Mouse (Mus musculus): ENCODE results near the gene Coro6.
A peak's percentile ranks its signal among the peaks of the same experiment; 100 is the strongest.

The Coro6 gene

GRCm38 (mm10) chr11:77493512-77494343 is 31.5 kb downstream of the Coro6 start, which contains the start of gene Git1:
Gene Git1 (plus strand): TSS chr11:77493562.
- DNase-seq (ENCODE audit: low spot score): peak; percentile 66

- DNase-seq (ENCODE audit: low spot score): no peak
These were observed 32.1 kb downstream of the Coro6 start for GRCm38 (mm10) chr11:77494344-77494676.

GRCm38 (mm10) chr11:77494782-77495181 is 32.6 kb downstream of the Coro6 start:
- DNase-seq (ENCODE audit: low spot score): no peak

- no peak for DNase-seq (ENCODE audit: low spot score)
These were observed 33.3 kb downstream of the Coro6 start for GRCm38 (mm10) chr11:77495507-77495906.

- no peak for DNase-seq (ENCODE audit: low spot score)
These were observed 35.1 kb downstream of the Coro6 start for GRCm38 (mm10) chr11:77497341-77497756.

GRCm38 (mm10) chr11:77497851-77498250 is 35.6 kb downstream of the Coro6 start:
- no peak for DNase-seq (ENCODE audit: low spot score)

- no peak for DNase-seq (ENCODE audit: low spot score)
These were observed 36.3 kb downstream of the Coro6 start for GRCm38 (mm10) chr11:77498261-77499139.

- DNase-seq (ENCODE audit: low spot score): no peak
These were observed 37.1 kb downstream of the Coro6 start for GRCm38 (mm10) chr11:77499354-77499753.

GRCm38 (mm10) chr11:77500361-77501325 is 38.4 kb downstream of the Coro6 start:
- DNase-seq (ENCODE audit: low spot score): no peak

GRCm38 (mm10) chr11:77501392-77501791 is 39.2 kb downstream of the Coro6 start:
- peak; percentile 45 for DNase-seq (ENCODE audit: low spot score)

GRCm38 (mm10) chr11:77501971-77502370 is 39.8 kb downstream of the Coro6 start:
- DNase-seq (ENCODE audit: low spot score): no peak

GRCm38 (mm10) chr11:77502481-77502880 is 40.3 kb downstream of the Coro6 start:
- no peak for DNase-seq (ENCODE audit: low spot score)

- no peak for DNase-seq (ENCODE audit: low spot score)
These were observed 41.3 kb downstream of the Coro6 start for GRCm38 (mm10) chr11:77503511-77503910.

GRCm38 (mm10) chr11:77504377-77504776 is 42.2 kb downstream of the Coro6 start:
- DNase-seq (ENCODE audit: low spot score): no peak

GRCm38 (mm10) chr11:77505291-77505980 is 43.2 kb downstream of the Coro6 start:
- DNase-seq (ENCODE audit: low spot score): no peak

- DNase-seq (ENCODE audit: low spot score): no peak
These were observed 44.1 kb downstream of the Coro6 start for GRCm38 (mm10) chr11:77506273-77506672.

GRCm38 (mm10) chr11:77506941-77507340 is 44.7 kb downstream of the Coro6 start:
- DNase-seq (ENCODE audit: low spot score): no peak

GRCm38 (mm10) chr11:77507426-77507825 is 45.2 kb downstream of the Coro6 start:
- no peak for DNase-seq (ENCODE audit: low spot score)

- peak; percentile 85 for DNase-seq (ENCODE audit: low spot score)
These were observed 46.1 kb downstream of the Coro6 start for GRCm38 (mm10) chr11:77508068-77509021.

GRCm38 (mm10) chr11:77511336-77511735 is 49.1 kb downstream of the Coro6 start:
- DNase-seq (ENCODE audit: low spot score): peak; percentile 3

All from testis, postnatal 14 days (tissue).